Mouse (Mus musculus) T-cell, adult 2 months (primary cell): ENCODE results near the gene Pih1d1.

Experiments used
- DNase-seq: peaks from one replicate; pipeline ENCODE4 v3.0.0; 2022; ENCODE audit warnings: low spot score

Gene Pih1d1

DNA sequence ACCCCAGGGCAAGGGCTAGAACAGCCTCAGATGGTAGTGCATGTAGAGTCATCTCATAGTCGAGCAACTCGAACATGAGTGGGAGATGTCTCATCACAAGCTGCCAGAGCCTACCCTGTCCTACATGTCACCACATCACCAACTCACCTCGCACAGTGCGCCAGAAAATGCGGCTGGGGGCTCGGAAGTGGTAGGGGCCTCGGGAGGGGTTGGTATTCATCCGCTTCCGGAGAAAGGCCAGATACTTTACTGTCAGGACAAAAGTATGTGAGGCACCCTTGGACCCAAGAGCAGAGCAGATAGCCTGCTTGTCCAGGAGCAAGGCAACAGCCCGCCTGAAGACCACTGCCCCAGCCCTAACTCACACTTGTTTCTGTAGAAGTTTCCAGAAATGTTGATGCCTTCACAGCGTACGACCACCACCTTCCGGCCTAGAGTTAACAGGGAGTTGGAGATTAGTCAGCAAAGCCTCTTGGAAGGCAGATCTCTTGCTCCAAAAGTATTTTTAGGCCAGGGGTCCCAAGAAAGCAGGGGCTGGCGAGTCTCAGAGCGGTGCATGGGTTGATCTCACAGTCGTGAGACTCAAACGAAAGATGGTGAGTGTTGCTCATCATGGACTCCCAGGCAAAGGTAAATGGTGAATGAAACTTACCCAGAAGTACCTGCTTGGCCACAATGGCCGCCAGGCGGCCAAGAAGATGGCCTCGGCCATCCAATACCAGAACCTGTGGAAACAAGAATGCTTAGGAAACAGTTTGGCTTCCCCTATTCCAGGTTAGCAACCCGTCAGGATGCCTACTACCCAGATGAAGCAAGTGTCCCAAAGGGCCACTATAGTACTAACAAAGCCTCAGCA lies 27.0 kb upstream of the Pih1d1 start:
- DNase-seq = no peak

DNA sequence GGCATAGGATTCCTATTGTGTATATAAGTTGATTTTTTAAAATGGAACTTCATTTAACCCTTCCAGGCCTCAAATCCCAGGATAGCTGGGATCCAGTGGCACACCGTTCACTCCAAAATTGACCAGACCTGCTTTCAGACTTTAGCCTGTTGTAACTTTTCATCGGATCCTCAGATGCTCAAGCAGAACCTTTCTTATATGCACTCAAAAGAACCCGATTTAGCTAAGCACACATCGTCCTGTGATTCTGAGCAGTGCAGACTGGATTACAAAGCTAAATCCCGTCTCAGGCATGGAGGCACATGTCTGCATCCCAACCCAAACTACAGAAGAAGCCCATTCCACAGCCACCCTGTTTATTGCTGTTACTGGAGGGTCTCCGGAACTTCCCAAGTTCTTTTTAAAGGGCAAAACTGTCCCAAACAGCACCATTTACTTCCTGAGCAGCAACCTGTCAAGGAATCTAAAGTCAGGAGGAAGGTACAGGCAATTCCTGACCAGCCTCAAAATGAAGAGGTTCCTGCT lies 26.3 kb upstream of the Pih1d1 start:
- DNase-seq = no peak

DNA sequence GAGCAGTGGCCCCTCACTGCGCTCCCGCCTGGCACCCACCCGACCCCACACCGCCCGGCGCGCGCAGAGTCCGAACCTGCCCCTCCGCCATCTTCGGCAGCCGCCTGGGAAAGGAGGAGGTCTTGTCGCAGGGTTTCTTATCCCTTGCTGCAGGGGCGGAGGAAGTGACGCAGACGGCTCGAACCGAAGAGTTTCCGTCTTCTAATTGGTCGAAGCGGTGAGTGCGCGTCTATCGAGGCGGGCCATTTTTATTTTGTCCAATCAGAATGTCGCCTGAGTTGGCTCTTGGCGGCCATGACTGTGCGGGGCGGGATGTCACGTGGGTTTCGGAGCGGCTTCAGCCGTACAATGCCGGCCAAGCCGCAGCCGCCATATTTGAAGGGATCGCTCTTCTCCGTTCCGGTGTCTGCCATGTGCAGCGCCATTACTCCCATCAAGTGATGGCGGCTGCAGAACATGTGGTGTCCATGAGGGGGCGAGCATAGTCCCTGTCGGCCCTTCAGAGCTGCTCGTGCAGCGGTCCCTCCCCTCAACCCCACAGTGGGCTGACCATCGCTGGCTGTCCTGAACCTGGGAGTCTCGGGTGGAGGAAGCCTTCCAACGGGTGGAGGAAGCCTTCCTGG lies 25.4 kb upstream of the Pih1d1 start, which contains the start of gene Rpl13a:
Gene Rpl13a, minus strand, starts transcription at position 138 of the 623 bp plus-strand sequence.
- DNase-seq = peak; percentile 99

DNA sequence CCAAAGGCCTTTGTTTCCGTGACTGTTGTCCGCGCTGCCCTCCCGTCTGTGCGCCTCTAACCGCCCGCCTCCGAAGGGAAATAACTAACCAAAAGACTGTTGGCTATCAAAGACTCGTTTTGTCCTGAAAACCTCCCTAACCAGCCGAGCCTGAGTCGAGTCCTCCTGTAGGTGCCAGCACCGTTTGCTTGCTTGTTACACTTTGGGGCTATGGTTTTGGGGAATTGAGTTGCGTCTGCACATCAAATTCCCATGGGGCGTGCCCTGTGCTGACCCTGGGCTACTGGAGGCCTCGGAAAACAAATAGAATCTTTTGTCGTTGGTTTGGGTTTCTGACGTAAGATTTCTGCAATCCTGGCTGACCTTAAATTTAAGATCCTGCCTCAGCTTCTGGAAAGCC lies 24.8 kb upstream of the Pih1d1 start:
- DNase-seq = no peak

DNA sequence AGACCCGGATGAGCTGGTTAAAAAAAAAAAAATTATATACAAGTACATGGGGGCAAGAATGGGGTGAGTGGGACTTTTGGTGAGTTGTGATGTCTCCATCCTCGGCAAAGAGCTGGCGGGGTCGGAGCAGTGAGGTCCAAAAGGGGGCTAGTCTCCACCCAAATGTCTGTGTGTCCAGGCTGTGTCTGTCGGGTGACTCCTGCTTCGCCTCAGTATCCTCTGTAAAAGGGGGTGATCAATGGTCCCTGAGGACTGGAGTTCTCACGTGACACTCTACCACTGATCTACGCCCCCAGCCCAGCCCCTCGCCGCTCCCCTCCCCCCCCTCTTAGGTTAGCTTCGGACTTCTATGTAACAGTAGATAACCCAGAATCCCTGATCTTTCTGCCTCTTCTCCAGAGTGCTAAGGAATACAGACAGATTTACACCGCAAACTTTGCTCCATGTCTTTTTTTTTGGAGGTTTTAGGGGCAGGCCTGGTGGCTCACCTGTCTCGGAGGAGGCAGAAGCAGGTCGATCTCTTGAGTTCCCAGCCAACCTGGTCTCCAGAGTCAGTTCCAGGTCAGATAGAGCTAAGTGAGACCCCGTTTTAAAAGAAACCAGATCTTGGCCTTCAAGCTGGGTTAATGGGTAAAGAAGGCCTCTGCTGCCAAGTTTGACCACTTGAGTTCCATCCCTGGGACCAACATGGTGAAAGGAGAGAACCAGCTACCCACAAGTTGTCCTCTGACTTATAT lies 24.2 kb upstream of the Pih1d1 start:
- DNase-seq = no peak

DNA sequence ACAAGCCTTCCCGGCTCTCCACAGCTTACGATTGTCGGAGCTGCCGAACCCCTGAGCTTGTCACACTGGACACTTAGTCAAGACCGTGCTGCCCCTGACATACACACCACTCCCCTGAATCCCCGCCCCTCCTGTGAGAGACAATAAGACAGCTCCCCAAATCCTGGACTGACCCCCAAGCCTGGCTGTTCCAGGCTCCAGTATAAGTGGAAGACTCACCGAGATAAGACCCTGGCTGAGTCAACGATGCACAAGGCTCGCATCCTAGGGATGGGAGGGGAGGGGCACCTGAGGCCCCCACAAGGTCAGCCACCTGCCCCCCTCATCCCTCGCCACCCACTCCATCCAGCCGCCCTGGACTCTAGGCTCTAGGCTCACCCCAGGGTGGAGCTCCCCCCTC lies 22.3 kb upstream of the Pih1d1 start:
- DNase-seq = no peak

DNA sequence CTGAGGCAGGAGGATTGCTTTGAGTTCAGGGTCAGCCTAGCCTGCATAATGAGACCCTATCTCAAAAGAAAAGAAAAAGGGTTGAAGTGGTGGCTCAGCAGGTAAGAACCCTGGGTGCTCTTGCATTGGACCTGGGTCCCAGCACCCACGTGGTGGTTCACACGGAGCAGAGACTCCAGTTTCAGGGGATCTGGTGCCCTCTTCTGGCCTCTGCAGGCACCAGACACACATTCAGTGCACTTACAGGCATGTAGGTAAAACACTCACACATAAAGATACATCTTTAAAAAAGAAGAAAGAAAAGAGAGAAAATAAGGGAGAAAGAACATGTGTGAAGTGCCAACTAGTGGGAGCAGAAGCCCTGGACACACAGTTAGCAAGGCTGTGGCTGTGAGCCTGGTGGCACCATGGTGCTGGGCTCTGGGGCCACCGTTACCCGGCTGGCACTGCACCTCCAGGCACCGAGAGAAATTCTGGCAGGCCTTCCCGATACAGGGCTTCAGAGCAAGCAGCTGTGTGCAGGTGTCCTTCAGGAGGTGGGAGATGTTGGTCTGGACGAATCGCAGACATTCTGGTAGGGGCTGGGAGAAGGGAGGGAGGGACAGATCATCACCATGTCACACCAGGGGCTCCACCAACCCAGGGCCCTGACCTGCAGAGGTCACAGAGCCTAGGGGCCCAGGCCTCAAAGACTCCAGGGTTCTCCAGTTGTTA lies 20.5 kb upstream of the Pih1d1 start:
- no peak for DNase-seq

DNA sequence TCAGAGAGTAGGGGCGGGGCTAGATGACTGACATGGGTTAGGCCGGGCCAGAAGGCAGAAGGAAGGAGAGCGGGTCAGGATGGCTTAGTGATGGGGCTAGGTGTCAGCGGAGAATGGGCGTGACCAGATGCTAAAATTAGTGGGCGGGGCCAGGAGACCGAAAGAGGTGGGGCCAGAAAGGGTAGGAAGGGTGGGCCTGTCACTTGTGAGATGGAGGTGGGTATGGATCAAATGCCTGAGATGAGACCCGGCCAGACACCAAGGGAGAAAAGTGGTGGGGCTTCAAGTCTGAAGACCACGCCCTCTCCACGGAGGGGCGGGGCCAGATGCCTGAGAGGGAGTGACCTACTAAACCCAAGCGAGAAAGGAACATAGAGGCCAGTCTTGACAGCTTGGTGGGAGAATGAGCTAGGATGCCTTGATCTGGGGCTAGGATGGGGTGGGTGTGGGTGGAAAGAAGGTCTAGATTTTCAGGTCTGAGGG lies 19.5 kb upstream of the Pih1d1 start:
- DNase-seq = peak; percentile 51

DNA sequence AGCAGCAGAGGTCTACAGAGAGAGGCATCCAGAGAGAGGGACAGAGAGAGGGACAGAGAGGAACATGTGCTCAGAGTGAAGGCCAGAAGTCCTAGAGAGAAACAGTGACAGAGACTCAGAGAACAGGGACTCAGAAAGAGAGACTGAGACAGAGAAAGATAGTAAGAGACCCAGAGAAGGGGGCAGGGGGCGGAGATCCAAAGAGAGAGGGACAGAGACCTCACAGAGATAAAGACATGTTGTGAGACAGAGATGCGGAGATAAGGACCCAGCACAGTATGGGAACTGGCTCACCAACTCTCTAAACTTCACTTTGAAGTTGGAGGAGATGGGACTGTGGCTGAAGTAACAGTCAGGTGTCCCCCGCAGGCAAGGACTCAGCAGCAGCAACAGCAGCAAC lies 18.7 kb upstream of the Pih1d1 start:
- no peak for DNase-seq

DNA sequence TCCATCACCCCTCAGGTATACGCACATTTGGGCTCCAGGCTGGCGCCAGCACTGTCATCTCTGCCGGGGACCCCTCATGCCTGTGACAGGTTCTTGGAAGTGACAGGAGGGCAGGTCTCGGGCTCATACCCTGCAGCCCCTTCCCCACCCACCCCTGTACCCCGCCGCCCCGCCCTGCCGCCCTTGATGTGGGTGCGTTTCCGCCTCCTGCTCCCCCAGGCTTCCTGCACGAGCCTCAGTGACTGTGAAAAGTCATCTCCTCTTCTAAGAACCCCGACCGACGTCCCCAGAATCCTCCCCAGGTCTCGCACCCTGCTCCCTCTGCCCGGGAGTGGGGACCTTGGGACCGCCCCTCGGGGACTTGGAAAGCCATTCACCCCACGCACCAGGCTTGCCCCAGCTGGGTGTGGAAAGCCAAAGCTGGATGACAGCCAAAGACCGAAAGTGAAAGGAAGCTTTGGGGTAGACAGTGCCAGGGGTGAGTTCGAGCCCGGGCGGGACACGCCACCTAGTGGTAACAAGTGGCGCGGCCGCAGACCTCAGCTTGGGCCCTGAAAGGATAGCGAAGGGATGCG lies 18.0 kb upstream of the Pih1d1 start, which contains the start of the genes Gm45713 and Flt3l:
Gene Gm45713, minus strand, starts transcription at position 239 of the 575 bp plus-strand sequence.
Gene Flt3l, minus strand, starts transcription at position 440 of the 575 bp plus-strand sequence.
- DNase-seq = peak; percentile 92

DNA sequence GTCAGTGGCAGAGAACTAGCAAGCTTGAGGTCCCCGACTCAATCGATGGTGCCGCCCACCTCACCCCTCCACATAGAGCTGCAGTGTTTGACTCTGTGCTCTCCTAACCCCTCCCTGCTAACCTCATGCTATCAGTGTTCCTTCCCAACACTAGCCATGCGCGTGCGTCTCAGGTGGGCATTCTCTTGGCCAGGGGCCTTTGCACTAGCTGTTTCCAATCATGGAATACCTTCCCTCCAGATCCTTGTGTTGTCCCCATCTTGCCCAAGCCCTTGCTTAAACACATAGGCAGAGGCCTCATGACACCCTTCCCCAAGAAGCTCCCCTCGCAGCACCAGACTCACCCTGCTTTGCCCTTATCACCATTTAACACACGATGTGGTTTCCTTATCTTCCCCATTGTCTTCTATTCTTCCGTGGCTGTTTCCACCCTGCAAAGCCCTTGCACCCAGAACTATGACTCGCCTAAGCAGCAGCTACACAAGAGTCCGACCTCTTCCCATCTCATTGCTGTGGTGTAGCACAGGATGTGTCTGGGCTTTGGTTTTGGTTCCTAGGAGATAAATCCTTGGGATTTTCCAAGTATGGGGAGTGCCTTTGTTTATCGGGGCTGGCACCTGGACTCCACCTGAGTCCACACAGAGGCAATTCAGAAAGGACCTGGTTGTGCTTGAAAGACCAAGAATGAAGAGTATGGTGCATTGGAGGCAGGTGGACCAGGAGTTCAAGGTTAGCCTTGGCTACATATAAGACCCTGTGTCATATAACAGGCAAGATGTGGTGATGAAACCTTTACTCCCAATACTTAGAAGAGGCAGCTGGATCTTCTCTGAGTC lies 16.7 kb upstream of the Pih1d1 start:
- DNase-seq = no peak

DNA sequence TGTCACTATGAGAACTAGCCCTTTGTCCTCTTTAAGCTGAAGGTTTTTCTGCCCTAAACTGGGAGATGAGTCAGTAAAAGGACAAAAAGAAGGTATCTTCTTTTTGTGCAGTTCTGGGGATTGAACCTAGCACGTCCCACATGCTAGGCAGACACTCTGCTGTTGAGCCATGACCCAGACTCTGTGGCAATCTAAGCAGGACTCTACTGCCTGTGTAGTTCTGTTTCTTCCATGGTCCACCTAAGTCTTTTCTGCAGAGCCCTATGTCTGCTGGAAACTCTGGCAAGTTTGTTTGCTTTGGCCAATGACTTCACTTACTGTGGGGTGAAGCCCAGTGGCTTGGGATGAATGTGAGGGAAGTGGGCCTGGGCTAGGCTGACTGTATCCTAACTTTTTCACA lies 15.7 kb upstream of the Pih1d1 start:
- DNase-seq = no peak

DNA sequence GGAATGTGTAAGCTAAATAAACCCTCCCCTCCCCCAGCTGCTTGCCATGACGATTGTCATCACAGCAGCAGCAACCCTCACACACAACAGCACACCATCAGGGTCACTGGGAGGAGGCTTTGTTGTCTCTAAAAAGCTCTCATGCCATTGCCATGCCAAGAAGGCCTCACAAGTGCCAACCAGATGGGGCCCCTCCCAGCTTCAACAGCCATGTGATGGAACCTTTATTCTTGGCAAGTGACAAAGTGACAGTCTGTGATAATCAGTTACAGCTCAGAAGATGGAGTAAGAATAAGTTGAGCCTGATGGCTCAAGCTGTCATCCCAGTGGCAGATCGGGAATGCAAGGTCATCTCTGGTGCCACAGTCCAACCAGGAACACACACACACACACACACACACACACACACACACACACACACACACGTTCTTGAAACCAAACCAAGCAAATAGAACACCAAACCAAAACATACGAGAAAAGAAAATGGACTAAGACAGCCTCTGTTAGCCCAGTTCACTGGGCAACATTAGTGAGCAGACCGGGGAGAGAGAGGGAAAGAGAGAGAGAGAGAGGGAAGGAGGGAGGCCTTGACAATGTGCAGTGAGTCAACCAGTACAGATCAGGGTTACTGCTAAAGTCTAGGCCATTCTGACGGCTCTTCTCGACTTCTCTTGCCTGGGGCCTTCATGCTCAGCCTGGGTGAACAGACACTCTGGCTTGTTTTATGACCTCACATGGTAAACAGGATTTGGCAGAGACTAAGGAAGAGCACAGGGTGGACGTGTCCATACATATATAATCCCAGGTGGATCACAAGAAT lies 14.0 kb upstream of the Pih1d1 start:
- DNase-seq = no peak

DNA sequence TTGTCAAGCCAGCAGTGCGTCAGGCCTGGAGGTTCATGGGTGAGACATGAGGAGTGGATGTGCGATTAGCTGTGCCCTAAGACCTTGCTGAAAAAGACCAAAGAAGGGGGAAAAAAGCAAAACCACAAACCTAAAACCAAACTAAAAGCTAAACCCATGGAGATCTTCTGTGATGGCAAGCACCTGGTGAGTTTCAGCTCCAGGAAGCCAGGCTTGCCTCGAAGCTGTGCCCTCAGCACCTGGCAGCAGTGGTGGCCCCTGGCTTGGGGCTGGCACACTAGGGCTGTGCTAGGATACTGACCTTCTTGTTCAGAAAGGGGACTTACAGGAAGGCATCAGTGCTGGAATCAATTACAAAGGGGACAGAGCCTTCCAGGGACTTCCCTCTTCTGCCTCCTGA lies 12.8 kb upstream of the Pih1d1 start:
- DNase-seq = no peak

DNA sequence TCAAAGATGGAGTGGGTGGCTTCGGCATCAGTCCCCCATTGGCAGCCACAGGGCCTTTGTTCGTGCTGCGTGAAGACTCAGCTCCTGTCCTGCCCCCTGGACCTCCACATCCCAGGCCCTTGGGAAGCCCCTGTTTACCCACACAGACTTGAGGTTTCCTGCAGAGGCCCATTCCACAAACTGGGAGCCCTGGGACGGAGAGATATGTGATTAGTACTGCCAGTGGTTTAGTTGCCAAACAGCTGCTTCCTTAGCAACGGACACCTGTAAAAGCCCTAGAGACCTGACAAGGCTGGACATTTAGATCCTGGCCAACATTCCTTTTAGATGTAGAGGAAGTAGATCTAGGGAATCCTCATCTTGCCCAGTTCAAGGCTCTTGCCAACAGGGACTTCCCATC lies 12.2 kb upstream of the Pih1d1 start:
- DNase-seq = no peak

DNA sequence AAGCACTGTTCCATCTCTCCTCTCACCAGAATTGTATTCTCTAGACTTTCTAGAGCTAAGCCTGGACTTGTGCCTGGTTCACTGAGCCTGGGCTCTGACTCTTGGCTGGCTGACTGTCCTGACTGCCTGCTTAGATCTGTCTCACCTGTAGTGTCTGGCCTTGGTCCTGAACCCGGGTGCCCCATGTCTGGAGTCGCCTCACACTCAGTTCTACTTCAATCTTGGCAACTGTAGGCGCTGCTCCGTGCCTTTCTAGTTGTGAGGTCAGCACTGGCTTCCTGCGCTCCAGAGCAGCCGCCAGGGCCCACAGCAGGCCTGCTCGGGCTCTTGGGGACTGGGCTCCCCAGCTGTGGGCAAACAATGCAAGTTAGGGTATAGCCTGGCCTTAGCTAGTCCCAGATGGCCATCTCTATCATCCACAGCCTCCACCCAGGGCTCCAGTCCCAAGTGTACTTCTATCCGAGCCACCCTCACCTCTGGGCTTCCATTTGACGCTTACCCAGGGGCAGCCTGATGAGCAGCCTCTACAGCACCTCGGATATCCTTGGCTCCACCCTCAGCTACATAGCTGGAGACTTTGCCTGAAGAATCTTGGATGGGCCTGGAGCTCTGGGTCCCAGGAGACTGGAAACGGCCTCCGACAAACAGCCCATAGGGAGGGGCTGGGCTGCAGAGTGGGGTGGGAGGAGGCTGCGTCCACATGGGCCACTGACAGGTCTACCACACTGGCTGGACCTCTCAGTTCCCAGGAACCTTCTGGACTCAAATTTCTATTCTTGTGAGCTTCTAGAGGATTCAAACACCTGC lies 9.5 kb upstream of the Pih1d1 start:
- no peak for DNase-seq

DNA sequence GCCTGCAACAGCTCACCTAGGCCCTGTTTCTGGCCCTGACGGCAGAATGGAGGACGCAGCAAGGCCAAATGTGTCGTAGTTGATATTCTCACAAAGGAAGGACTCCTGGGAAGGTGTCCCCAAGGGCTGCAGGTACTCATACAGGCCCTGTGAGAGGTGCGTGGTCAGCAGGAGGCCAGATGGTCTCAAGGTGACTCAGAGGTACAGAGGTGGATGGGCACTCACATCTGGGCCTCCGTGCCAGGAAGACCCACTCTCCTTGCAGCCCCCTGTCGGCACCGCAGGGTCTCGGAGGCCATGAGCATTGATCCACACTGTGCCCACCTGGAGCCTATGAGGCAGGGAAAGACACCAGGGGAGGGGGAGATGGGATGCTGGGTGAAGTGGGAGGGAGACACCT lies 8.6 kb upstream of the Pih1d1 start:
- no peak for DNase-seq

DNA sequence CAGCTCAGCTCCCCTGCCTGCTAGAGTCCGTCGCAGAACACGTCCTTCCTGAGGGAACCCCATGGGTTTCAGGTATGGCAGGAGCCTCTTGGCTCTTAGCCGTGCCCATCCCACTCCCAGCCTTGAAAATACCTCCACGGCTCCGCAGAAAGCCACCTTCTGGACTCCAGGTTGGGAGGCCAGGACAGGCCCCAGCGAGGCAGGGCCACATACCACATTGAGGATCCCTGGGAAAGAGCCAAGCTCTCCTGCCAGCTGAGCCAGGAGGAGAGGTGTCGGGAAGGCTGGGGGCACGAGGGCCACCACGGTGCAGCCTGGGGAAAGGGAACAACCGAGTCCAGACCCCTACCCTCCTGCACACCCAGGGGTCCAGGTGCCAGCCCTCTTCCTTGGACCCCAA lies 6.8 kb upstream of the Pih1d1 start:
- DNase-seq = no peak

DNA sequence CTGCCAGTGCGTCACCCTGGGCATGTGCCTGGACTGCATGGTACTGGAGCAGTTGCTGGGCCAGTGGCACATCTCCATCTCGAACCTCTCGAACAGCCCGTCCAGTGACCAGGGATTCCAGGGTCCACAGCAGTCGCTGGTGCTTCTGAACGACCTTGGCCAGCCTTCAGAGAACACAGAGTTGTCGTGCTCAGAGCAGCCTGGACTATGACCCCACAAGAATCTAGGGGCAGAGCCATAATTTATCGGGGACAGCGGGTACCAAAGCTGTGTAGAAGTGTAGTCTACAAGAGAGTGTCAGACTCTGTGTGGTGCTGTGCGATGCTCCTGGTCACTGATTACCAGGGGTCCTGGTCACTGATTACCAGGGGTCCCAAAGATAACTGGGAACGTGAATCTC lies 6.2 kb upstream of the Pih1d1 start:
- no peak for DNase-seq
